Mouse (Mus musculus): ENCODE data around the gene Hnrnpdl.
A peak's percentile ranks its signal among the peaks of the same experiment; 100 is the strongest.

- TF ChIP-seq CTCF (IDR thresholded peaks at IDR 0.05; ENCODE audit: low read depth) = peak; percentile 90
- peak; percentile 53 for TF ChIP-seq EP300 (optimal IDR thresholded peaks at IDR 0.05)
Measured at GRCm38 (mm10) chr5:100038714-100039601, 506 bp downstream of the Hnrnpdl start.
